Mouse (Mus musculus): ENCODE measurements around the gene Pls1. TPM values are rescaled to one million over a fixed set of nuclear protein-coding genes. Genes with fewer than 3 reads are reported as not detected.

The Pls1 gene
- total RNA-seq, 4 experiments from 2014 or later: 16.0 to 19.6 (median 16.9) TPM

- no peak for DNase-seq (ENCODE audit: low spot score in 2 of 2)
These were observed 41.3 kb downstream of the Pls1 start for GRCm38 (mm10) chr9:95803783-95804182.

- DNase-seq (ENCODE audit: low spot score in 2 of 2): no peak
These were observed 43.3 kb downstream of the Pls1 start for GRCm38 (mm10) chr9:95801610-95802451.

GRCm38 (mm10) chr9:95796323-95796722 is 48.8 kb downstream of the Pls1 start:
- no peak for DNase-seq (ENCODE audit: low spot score in 2 of 2)

- no peak for DNase-seq (ENCODE audit: low spot score in 2 of 2)
These were observed 49.3 kb downstream of the Pls1 start for GRCm38 (mm10) chr9:95795844-95796243.

- DNase-seq (ENCODE audit: low spot score in 2 of 2): no peak
These were observed 49.9 kb downstream of the Pls1 start for GRCm38 (mm10) chr9:95795077-95795784.

- DNase-seq (ENCODE audit: low spot score in 2 of 2): no peak
These were observed 50.9 kb downstream of the Pls1 start for GRCm38 (mm10) chr9:95793986-95794744.

- DNase-seq (ENCODE audit: low spot score in 2 of 2): peak in 1 of 2 experiments; percentile 7
These were observed 60.1 kb downstream of the Pls1 start for GRCm38 (mm10) chr9:95784888-95785511.

GRCm38 (mm10) chr9:95783646-95784293 is 61.3 kb downstream of the Pls1 start:
- peak in 1 of 2 experiments; percentile 25 for DNase-seq (ENCODE audit: low spot score in 2 of 2)

- DNase-seq (ENCODE audit: low spot score in 2 of 2): no peak
These were observed 73.4 kb downstream of the Pls1 start for GRCm38 (mm10) chr9:95771671-95772070.

GRCm38 (mm10) chr9:95763218-95763617 is 81.9 kb downstream of the Pls1 start:
- no peak for DNase-seq (ENCODE audit: low spot score in 2 of 2)

GRCm38 (mm10) chr9:95762228-95762627 is 82.9 kb downstream of the Pls1 start:
- no peak for DNase-seq (ENCODE audit: low spot score in 2 of 2)

GRCm38 (mm10) chr9:95761381-95761780 is 83.7 kb downstream of the Pls1 start:
- DNase-seq (ENCODE audit: low spot score in 2 of 2): no peak

- no peak for DNase-seq (ENCODE audit: low spot score in 2 of 2)
These were observed 94.4 kb downstream of the Pls1 start for GRCm38 (mm10) chr9:95750746-95751145.

- peak; percentile 65 to 69 for DNase-seq (ENCODE audit: low spot score in 2 of 2)
These were observed 95.0 kb downstream of the Pls1 start, which contains the start of gene Trpc1 for GRCm38 (mm10) chr9:95750037-95750511. Trpc1 (minus strand) TSS chr9:95750375.

GRCm38 (mm10) chr9:95749461-95749928 is 95.6 kb downstream of the Pls1 start:
- DNase-seq (ENCODE audit: low spot score in 2 of 2): peak; percentile 22 to 26

- no peak for DNase-seq (ENCODE audit: low spot score in 2 of 2)
These were observed 97.8 kb downstream of the Pls1 start for GRCm38 (mm10) chr9:95747298-95747697.

- DNase-seq (ENCODE audit: low spot score in 2 of 2): no peak
These were observed 100.1 kb downstream of the Pls1 start for GRCm38 (mm10) chr9:95744845-95745613.

GRCm38 (mm10) chr9:95736238-95736637 is 108.9 kb downstream of the Pls1 start:
- no peak for DNase-seq (ENCODE audit: low spot score in 2 of 2)

GRCm38 (mm10) chr9:95712574-95712973 is 132.5 kb downstream of the Pls1 start:
- no peak for DNase-seq (ENCODE audit: low spot score in 2 of 2)

- no peak for DNase-seq (ENCODE audit: low spot score in 2 of 2)
These were observed 136.2 kb downstream of the Pls1 start for GRCm38 (mm10) chr9:95708943-95709342.

Measured in left cerebral cortex, adult 8-10 months (tissue).